Mouse (Mus musculus) liver, adult 2 months (tissue): Measurements from ENCODE around the gene Odf4.

Experiments
- CTCF ChIP-seq: fragments of 200-500 bp; IDR thresholded peaks from 2 replicates; pipeline ENCODE4 v1.5.1; 2011; ENCODE audit warnings: low read depth, low read length, control low read depth
- POLR2A ChIP-seq: fragments of 200-500 bp; IDR thresholded peaks from 2 replicates; pipeline ENCODE4 v1.6.1; 2011; ENCODE audit warnings: low read length, control low read depth; ENCODE audit not compliant: insufficient read depth; ENCODE audit errors: extremely low read depth

DNA sequence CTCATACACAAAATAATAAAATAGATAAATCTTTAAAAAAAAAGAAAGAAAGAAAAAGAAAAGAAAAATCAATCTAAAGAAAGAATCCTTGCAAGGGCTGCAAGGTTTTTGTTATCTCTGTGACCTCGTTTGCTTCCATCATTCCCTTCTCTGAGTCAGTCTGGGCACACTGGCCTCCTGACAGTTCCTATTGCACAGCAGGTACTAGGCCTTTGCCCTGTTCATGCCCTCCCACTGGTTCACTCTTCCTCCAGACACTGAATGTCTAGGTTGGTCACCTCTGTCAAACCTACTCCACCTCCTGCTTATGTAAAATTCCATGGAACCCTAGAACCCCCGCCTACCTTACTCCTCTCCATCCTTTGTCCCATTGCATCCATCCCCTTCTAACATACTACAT, 18.4 kb upstream of the Odf4 start:
- TF ChIP-seq CTCF (no peak), POLR2A (no peak)
